8 mouse cellular contexts compared by ENCODE assay signal in the genomic region with DNA sequence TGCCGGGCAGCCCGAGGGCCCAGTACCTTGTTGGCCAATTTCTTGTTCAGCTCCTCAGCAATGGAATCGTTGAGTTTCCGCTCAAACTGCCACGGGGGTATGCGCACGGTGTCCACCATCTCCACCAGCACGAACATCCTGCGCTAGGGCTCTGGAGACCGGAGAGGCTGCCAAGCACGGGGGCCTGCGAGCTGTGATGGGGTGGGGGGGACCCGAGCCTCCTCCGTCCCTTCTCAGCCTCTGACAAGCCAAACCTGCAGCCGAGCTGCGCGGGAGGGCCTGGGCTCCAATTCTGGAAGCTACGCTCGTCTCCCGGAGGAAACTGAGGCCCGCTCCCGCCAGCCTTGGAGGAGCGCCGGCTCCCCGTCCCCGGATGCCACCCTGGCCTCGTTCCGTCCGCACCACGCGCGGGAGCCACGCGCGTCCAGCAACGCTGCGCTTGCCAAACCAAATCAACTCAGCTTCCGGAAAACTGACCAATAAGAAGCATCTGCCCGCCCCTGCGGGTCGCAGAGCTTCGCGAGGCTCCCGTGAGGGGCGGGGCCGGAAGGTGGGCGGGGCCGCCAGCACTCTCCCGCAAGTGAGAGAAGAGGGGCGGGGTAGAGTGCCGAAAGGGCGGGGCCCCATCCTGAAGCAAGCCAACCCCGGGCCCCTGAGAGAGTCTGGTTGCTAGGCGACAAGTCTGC. TPM values are rescaled to one million over a fixed set of nuclear protein-coding genes. Genes with fewer than 3 reads are reported as not detected.
DNase-seq lines count a peak whose midpoint lies in the region; ATAC-seq and TF ChIP-seq lines count a peak whose summit lies in the region.

Gene Polr3h (minus strand): TSS at position 481 of the 686 bp plus-strand sequence.

- no peaks in the 10 kb centered on the region for H3K27me3 ChIP-seq in MEL (ENCODE audit: control insufficient read depth in 1 of 2, insufficient read depth in 2 of 2, low read length in 2 of 2)
- H3K27me3 ChIP-seq in cerebellum, adult 2 months (ENCODE audit: control insufficient read depth, insufficient read depth, low read length) = no peaks in the 10 kb centered on the region
- no peaks in the 10 kb centered on the region for H3K27me3 ChIP-seq in forebrain, postnatal 0 days (ENCODE audit: insufficient read depth, low read length)
- H3K27me3 ChIP-seq in lung, embryonic 15.5 days = no peaks in the 10 kb centered on the region

- H3K79me2 ChIP-seq in MEL (ENCODE audit: control insufficient read depth, insufficient read depth, low read length, poor library complexity) = peaks cover 38% of the 10 kb centered on the region

- peak; percentile 66 to 88; a peak in 3 of 4 replicates for TF ChIP-seq POLR2A in MEL (IDR thresholded peaks at IDR 0.05; ENCODE audit: control insufficient read depth in 1 of 2, insufficient read depth in 1 of 2, low read depth in 1 of 2, low read length in 2 of 2, poor library complexity in 1 of 2)
- peak; percentile 65 for TF ChIP-seq POLR2A in cerebellum, adult 2 months (IDR thresholded peaks at IDR 0.05; ENCODE audit: borderline replicate concordance, insufficient read depth, low read length)

- no peaks in the 10 kb centered on the region for H3K9me3 ChIP-seq in MEL (replicated peaks; ENCODE audit: insufficient read depth, low read length)
- H3K9me3 ChIP-seq in forebrain, postnatal 0 days (ENCODE audit: low read length) = no peaks in the 10 kb centered on the region
- no peaks in the 10 kb centered on the region for H3K9me3 ChIP-seq in lung, embryonic 15.5 days

- under 1% methylated on average over 54 of the region's 54 CpGs for WGBS in cerebellum, adult 2 months
- WGBS in forebrain, postnatal 0 days = 2% methylated on average over 54 of the region's 54 CpGs
- under 1% methylated on average over 54 of the region's 54 CpGs for WGBS in lung, embryonic 15.5 days

- peaks cover 0 to 15% of the 10 kb centered on the region in 2 experiments; a peak in 3 of 4 replicates for H3K4me1 ChIP-seq in MEL (ENCODE audit: control insufficient read depth in 1 of 2, insufficient read depth in 2 of 2, low read length in 2 of 2)
- peaks cover 20% of the 10 kb centered on the region for H3K4me1 ChIP-seq in cerebellum, adult 2 months (ENCODE audit: control insufficient read depth, insufficient read depth, low read length)
- H3K4me1 ChIP-seq in forebrain, postnatal 0 days (ENCODE audit: insufficient read depth) = peaks cover 18% of the 10 kb centered on the region
- H3K4me1 ChIP-seq in lung, embryonic 15.5 days = peaks cover 25% of the 10 kb centered on the region

- 0 out of 4 replicates have a peak, but pooled peaks of 1 of the 2 experiments have one; percentile 15 for TF ChIP-seq EP300 in MEL (IDR thresholded peaks at IDR 0.05; ENCODE audit: low read depth in 1 of 2, low read length in 2 of 2)

- peak within 1 kb of the TSS; percentile 85 to 91 for H3K4me3 ChIP-seq in MEL (ENCODE audit: control insufficient read depth in 1 of 2, insufficient read depth in 1 of 2, low read depth in 2 of 2, low read length in 2 of 2)
- H3K4me3 ChIP-seq in cerebellum, adult 2 months (replicated peaks; ENCODE audit: insufficient read depth, low read depth, low read length) = peak within 1 kb of the TSS; percentile 55
- peak within 1 kb of the TSS; percentile 70 for H3K4me3 ChIP-seq in forebrain, postnatal 0 days (ENCODE audit: low read depth, low read length)
- H3K4me3 ChIP-seq in lung, embryonic 15.5 days = peak within 1 kb of the TSS; percentile 79

- no peak for TF ChIP-seq CTCF in MEL (IDR thresholded peaks at IDR 0.05 in 2 of 3, conservative IDR thresholded peaks at IDR 0.05 in 1 of 3; ENCODE audit: control insufficient read depth in 1 of 3, insufficient read depth in 1 of 3, low read depth in 2 of 3, low read length in 3 of 3, poor library complexity in 1 of 3, severe bottlenecking in 1 of 3)
- no peak for TF ChIP-seq CTCF in cerebellum, adult 2 months (IDR thresholded peaks at IDR 0.05; ENCODE audit: borderline replicate concordance, insufficient read depth, low read depth, low read length)
- TF ChIP-seq CTCF in forebrain, postnatal 0 days (IDR thresholded peaks at IDR 0.05; ENCODE audit: low read depth) = no peak

- H3K36me3 ChIP-seq in MEL (ENCODE audit: control insufficient read depth in 1 of 2, insufficient read depth in 2 of 2, low read length in 2 of 2) = peaks cover 0 to 14% of the 10 kb centered on the region in 2 experiments; a peak in 2 of 4 replicates
- H3K36me3 ChIP-seq in forebrain, postnatal 0 days (ENCODE audit: insufficient read depth) = peaks cover 10% of the 10 kb centered on the region
- peaks cover 7% of the 10 kb centered on the region; the same call in 1 of the 2 replicates for H3K36me3 ChIP-seq in lung, embryonic 15.5 days

- TF ChIP-seq RAD21 in MEL (IDR thresholded peaks at IDR 0.05; ENCODE audit: low read depth, low read length) = no peak

- DNase-seq in MEL (ENCODE audit: low read depth, low spot score) = peak; percentile 99
- DNase-seq in cerebellum, adult 2 months = peak; percentile 90 to 93
- peak; percentile 98 for DNase-seq in forebrain, postnatal 0 days
- peak; percentile 97 for DNase-seq in heart, postnatal 4 days
- peak; percentile 91 to 94 for DNase-seq in layer of hippocampus, adult 8-10 months (ENCODE audit: low spot score in 2 of 2)
- peak; percentile 93 for DNase-seq in ovary, adult 18-20 months (ENCODE audit: low spot score)
- peak; percentile 98 for DNase-seq in thymus, postnatal 0 days (ENCODE audit: low spot score)

- peak; percentile 96 for ATAC-seq in forebrain, postnatal 0 days
- peak; percentile 96 for ATAC-seq in lung, embryonic 15.5 days (ENCODE audit: borderline replicate concordance, extremely low read depth, low FRiP score, low TSS enrichment)

- peak within 1 kb of the TSS; percentile 69 for H3K27ac ChIP-seq in MEL (ENCODE audit: control insufficient read depth, low read depth, low read length)
- H3K27ac ChIP-seq in cerebellum, adult 2 months (ENCODE audit: insufficient read depth, low read length) = peak within 1 kb of the TSS; percentile 43; the same call in 1 of the 2 replicates
- H3K27ac ChIP-seq in forebrain, postnatal 0 days (ENCODE audit: low read depth, low read length) = peak within 1 kb of the TSS; percentile 87
- H3K27ac ChIP-seq in lung, embryonic 15.5 days = peak within 1 kb of the TSS; percentile 43

- peak within 1 kb of the TSS; percentile 95 for H3K9ac ChIP-seq in MEL (ENCODE audit: control insufficient read depth, low read depth, low read length, poor library complexity, severe bottlenecking)
- peak within 1 kb of the TSS; percentile 78 for H3K9ac ChIP-seq in forebrain, postnatal 0 days
- peak within 1 kb of the TSS; percentile 70 for H3K9ac ChIP-seq in lung, embryonic 15.5 days

- peak within 1 kb of the TSS; percentile 84 for H3K4me2 ChIP-seq in forebrain, postnatal 0 days (ENCODE audit: low read depth)
- peak within 1 kb of the TSS; percentile 95 for H3K4me2 ChIP-seq in lung, embryonic 15.5 days

TF ChIP-seq in MEL, 35 proteins besides CTCF, POLR2A, EP300 and RAD21 (continues in another document):
- peak; percentile 89 for TF ChIP-seq ELF1 (IDR thresholded peaks at IDR 0.05; ENCODE audit: low read depth, low read length)
- peak; percentile 99 for TF ChIP-seq MAX (IDR thresholded peaks at IDR 0.05; ENCODE audit: low read length)
- peak; percentile 84 for TF ChIP-seq NELFE (IDR thresholded peaks at IDR 0.05; ENCODE audit: low read depth, low read length)
- TF ChIP-seq UBTF (IDR thresholded peaks at IDR 0.05; ENCODE audit: borderline replicate concordance, insufficient read depth, low read depth, low read length) = 0 out of 2 replicates have a peak, but pooled peaks have one; percentile 48
- no peak for TF ChIP-seq MYB (IDR thresholded peaks at IDR 0.05; ENCODE audit: low read depth, low read length)
- TF ChIP-seq ZC3H11A (IDR thresholded peaks at IDR 0.05; ENCODE audit: low read depth, low read length) = no peak
- TF ChIP-seq JUND (IDR thresholded peaks at IDR 0.05; ENCODE audit: low read depth, low read length) = no peak
- peak; percentile 76 for TF ChIP-seq TBP (IDR thresholded peaks at IDR 0.05; ENCODE audit: low read depth, low read length)
- TF ChIP-seq CHD1 (IDR thresholded peaks at IDR 0.05; ENCODE audit: low read depth, low read length) = no peak
- TF ChIP-seq KAT2A (conservative IDR thresholded peaks at IDR 0.05; ENCODE audit: low read depth, low read length) = no peak; the same call in 1 of the 2 replicates
- TF ChIP-seq CHD2 (IDR thresholded peaks at IDR 0.05; ENCODE audit: low read length) = peak; percentile 86
- TF ChIP-seq BHLHE40 (IDR thresholded peaks at IDR 0.05; ENCODE audit: borderline replicate concordance, low read depth, low read length) = peak; percentile 41; the same call in 1 of the 2 replicates
- no peak for TF ChIP-seq POLR2AphosphoS5 (IDR thresholded peaks at IDR 0.05; ENCODE audit: borderline replicate concordance, low read depth, low read length)
- no peak for TF ChIP-seq E2F4 (IDR thresholded peaks at IDR 0.05; ENCODE audit: borderline replicate concordance, low read depth, low read length)
- TF ChIP-seq ETS1 (IDR thresholded peaks at IDR 0.05; ENCODE audit: low read depth, low read length) = 0 out of 2 replicates have a peak, but pooled peaks have one; percentile 45
- no peak for TF ChIP-seq ZNF384 (IDR thresholded peaks at IDR 0.05; ENCODE audit: low read depth, low read length)
- 0 out of 2 replicates have a peak, but pooled peaks have one; percentile 47 for TF ChIP-seq MAZ (IDR thresholded peaks at IDR 0.05; ENCODE audit: low read depth, low read length)
- TF ChIP-seq SMC3 (IDR thresholded peaks at IDR 0.05; ENCODE audit: low read depth, low read length) = no peak
- peak; percentile 79 for TF ChIP-seq HCFC1 (IDR thresholded peaks at IDR 0.05; ENCODE audit: low read depth, low read length)
- peak; percentile 59; the same call in 1 of the 2 replicates for TF ChIP-seq POLR2AphosphoS2 (IDR thresholded peaks at IDR 0.05; ENCODE audit: low read length)
- TF ChIP-seq NRF1 (IDR thresholded peaks at IDR 0.05; ENCODE audit: insufficient read depth, low read depth, low read length, poor library complexity, severe bottlenecking) = peak; percentile 51; the same call in 1 of the 2 replicates

RNA-seq across cellular contexts. Expression of gene Polr3h, which starts in this region (rescaled TPM):
- 87.9 and 109 TPM in 2 replicates for total RNA-seq in MEL (2012; rRNA removed)
- 100 to 1,000 TPM in 1 of 2 experiments, not detected in 1; 304 TPM for polyA plus RNA-seq in MEL (2012; ENCODE audit: insufficient read depth in 1 of 2, insufficient read length in 2 of 2, low read depth in 1 of 2, low replicate concordance in 2 of 2, missing spikeins in 1 of 2)
- polyA plus RNA-seq in cerebellum, adult 2 months (2012; rRNA removed) = 50.4 and 51.2 TPM in 2 replicates
- 52.8 and 62.5 TPM in 2 replicates for total RNA-seq in forebrain, postnatal 0 days (2014; rRNA removed)
- 105 and 113 TPM in 2 replicates for polyA plus RNA-seq in forebrain, postnatal 0 days (2015; fragmentation: Nextera tagmentation; extraction: Ambion mirVana)
- total RNA-seq in heart, postnatal 4 days (2021) = 1 to 10 TPM; 7.9 to 9.1 TPM
- total RNA-seq in layer of hippocampus, adult 8-10 months (2022) = 10 to 100 TPM; 39.5 to 50.1 (median 47.8) TPM
- polyA plus RNA-seq in lung, embryonic 15.5 days (2015; fragmentation: Nextera tagmentation; extraction: Ambion mirVana) = 76.3 and 80.1 TPM in 2 replicates
- polyA plus RNA-seq in thymus, postnatal 0 days (2015; fragmentation: Nextera tagmentation; extraction: Ambion mirVana) = 81.8 and 84.1 TPM in 2 replicates

Comparison
In these comparisons a context has a peak if more than half of its experiments do, and no peak if none do; other contexts are left out.
1. Peak in every context shown above with its lines: DNase-seq, ATAC-seq, H3K4me3 ChIP-seq and H3K27ac ChIP-seq.